Mouse (Mus musculus) liver, postnatal 0 days (tissue): Measurements from ENCODE around the gene Dclk1.

Experiments used
- CTCF ChIP-seq: sonication (generic); IDR thresholded peaks from 2 replicates; pipeline ENCODE4 v1.5.1; 2016; ENCODE audit warnings: antibody characterized with exemption, low read depth
- EP300 ChIP-seq: IDR thresholded peaks from 2 replicates; pipeline ENCODE4 v1.6.1; 2016; ENCODE audit warnings: antibody characterized with exemption, low read depth, mild to moderate bottlenecking

GRCm38 (mm10) chr3:55396792-55397191, 154.6 kb downstream of the Dclk1 start:
- no peak for TF ChIP-seq CTCF
- no peak for TF ChIP-seq EP300
